8 mouse cellular contexts compared by ENCODE assay signal in the genomic region with DNA sequence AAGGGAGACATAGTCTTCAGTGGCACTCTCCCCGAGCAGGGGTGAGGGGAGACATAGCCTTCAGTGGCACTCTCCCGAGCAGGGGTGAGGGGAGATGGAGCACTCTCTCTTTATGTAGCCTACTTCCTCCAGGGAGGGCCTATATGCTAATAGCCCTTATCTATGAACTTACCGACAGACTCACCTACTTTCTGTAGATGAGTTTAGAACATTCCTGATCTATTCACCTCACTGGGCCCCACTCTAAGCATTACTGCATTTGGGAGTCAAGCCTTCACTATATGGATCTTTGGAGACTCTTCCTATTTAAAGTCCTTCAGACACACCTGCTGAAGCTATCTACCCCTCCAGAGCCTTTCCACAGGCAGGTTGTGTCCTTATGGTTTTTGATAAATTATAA. TPM values are rescaled to one million over a fixed set of nuclear protein-coding genes. Genes with fewer than 3 reads are reported as not detected.
A peak's percentile ranks its signal among the peaks of the same experiment; 100 is the strongest.
DNase-seq lines count a peak whose midpoint lies in the region; ATAC-seq and TF ChIP-seq lines count a peak whose summit lies in the region.

No protein-coding gene starts in this region.

- peak; percentile 28; the same call in 1 of the 2 replicates for ATAC-seq in kidney, embryonic 15.5 days (replicated peaks; ENCODE audit: low FRiP score)
- peak; percentile 57 for ATAC-seq in intestine, embryonic 16.5 days
- 0 out of 2 replicates have a peak, but pooled peaks have one; percentile 5 for ATAC-seq in monocyte, adult 5-6 weeks (replicated peaks; ENCODE audit: insufficient number of reproducible peaks, low FRiP score, low TSS enrichment, poor library complexity, severe bottlenecking)

- no peaks in the 10 kb centered on the region for H3K27me3 ChIP-seq in kidney, embryonic 15.5 days
- no peaks in the 10 kb centered on the region for H3K27me3 ChIP-seq in kidney, adult 2 months (replicated peaks; ENCODE audit: control insufficient read depth, insufficient read depth, low read length)
- H3K27me3 ChIP-seq in intestine, embryonic 16.5 days (replicated peaks; ENCODE audit: control insufficient read depth, insufficient read depth, low read length), result no peaks in the 10 kb centered on the region

- H3K9ac ChIP-seq in kidney, embryonic 15.5 days, result peak overlapping the region; percentile 44
- H3K9ac ChIP-seq in intestine, embryonic 16.5 days (ENCODE audit: low read depth, low read length), result peak overlapping the region; percentile 30; the same call in 1 of the 2 replicates

- H3K4me2 ChIP-seq in kidney, embryonic 15.5 days, result peak overlapping the region; percentile 57
- peak overlapping the region; percentile 53 for H3K4me2 ChIP-seq in intestine, embryonic 16.5 days (ENCODE audit: low read depth, low read length)

- H3K4me1 ChIP-seq in kidney, embryonic 15.5 days, result peaks cover 15% of the 10 kb centered on the region
- H3K4me1 ChIP-seq in kidney, adult 2 months (ENCODE audit: control insufficient read depth, insufficient read depth, low read length), result no peaks in the 10 kb centered on the region; the same call in 1 of the 2 replicates
- no peaks in the 10 kb centered on the region for H3K4me1 ChIP-seq in embryonic fibroblast, embryonic 13.5 days (ENCODE audit: control insufficient read depth, insufficient read depth, low read length)
- H3K4me1 ChIP-seq in intestine, embryonic 16.5 days (ENCODE audit: control insufficient read depth, insufficient read depth, low read length), result no peaks in the 10 kb centered on the region

- peak overlapping the region; percentile 32 for H3K4me3 ChIP-seq in kidney, embryonic 15.5 days (replicated peaks)
- no peak overlapping the region for H3K4me3 ChIP-seq in kidney, adult 2 months (ENCODE audit: insufficient read depth, low read depth, low read length)
- H3K4me3 ChIP-seq in embryonic fibroblast, embryonic 13.5 days (ENCODE audit: insufficient read depth, low read length), result 0 out of 2 replicates have a peak overlapping the region, but pooled peaks have one; percentile 15
- H3K4me3 ChIP-seq in intestine, embryonic 16.5 days (ENCODE audit: low read length), result peak overlapping the region; percentile 27

- peak overlapping the region; percentile 70; the same call in 1 of the 2 replicates for H3K27ac ChIP-seq in kidney, embryonic 15.5 days
- no peak overlapping the region for H3K27ac ChIP-seq in kidney, adult 2 months (ENCODE audit: insufficient read depth, low read depth, low read length)
- no peak overlapping the region for H3K27ac ChIP-seq in embryonic fibroblast, embryonic 13.5 days (ENCODE audit: insufficient read depth, low read length)
- H3K27ac ChIP-seq in intestine, embryonic 16.5 days (ENCODE audit: low read length), result no peak overlapping the region

- DNase-seq in kidney, adult 2 months, result no peak
- no peak for DNase-seq in frontal cortex, postnatal 25 days (ENCODE audit: low spot score in 2 of 2)
- no peak for DNase-seq in embryo, embryonic 10 days (ENCODE audit: low spot score)
- no peak for DNase-seq in right cerebral cortex, adult 2 months (ENCODE audit: low spot score in 2 of 2)

- WGBS in kidney, embryonic 15.5 days, result 48% methylated on average over 3 of the region's 3 CpGs
- 34% methylated on average over 3 of the region's 3 CpGs for WGBS in kidney, adult 2 months
- 31% methylated on average over 3 of the region's 3 CpGs for WGBS in intestine, embryonic 16.5 days

- no peak for TF ChIP-seq POLR2A in kidney, adult 2 months (IDR thresholded peaks at IDR 0.05; ENCODE audit: low read depth, low read length)
- TF ChIP-seq POLR2A in embryonic fibroblast, embryonic 13.5 days (IDR thresholded peaks at IDR 0.05; ENCODE audit: low read depth, low read length), result no peak

- no peaks in the 10 kb centered on the region for H3K9me3 ChIP-seq in kidney, embryonic 15.5 days (replicated peaks)
- no peaks in the 10 kb centered on the region for H3K9me3 ChIP-seq in intestine, embryonic 16.5 days (ENCODE audit: control insufficient read depth, low read length)

- TF ChIP-seq CTCF in kidney, adult 2 months (conservative IDR thresholded peaks at IDR 0.05; ENCODE audit: insufficient read depth, insufficient read length, low read depth, low read length), result no peak
- TF ChIP-seq CTCF in embryonic fibroblast, embryonic 13.5 days (IDR thresholded peaks at IDR 0.05; ENCODE audit: borderline replicate concordance, insufficient read depth, low read length), result no peak

- H3K36me3 ChIP-seq in kidney, embryonic 15.5 days, result no peaks in the 10 kb centered on the region
- H3K36me3 ChIP-seq in kidney, adult 2 months (ENCODE audit: control insufficient read depth, insufficient read depth, low read length), result no peaks in the 10 kb centered on the region
- no peaks in the 10 kb centered on the region for H3K36me3 ChIP-seq in intestine, embryonic 16.5 days (ENCODE audit: control insufficient read depth, insufficient read depth, low read length)

RNA-seq across cellular contexts. Expression of a gene that starts 52.1 kb away (rescaled TPM):
- 24.0 and 24.2 TPM in 2 replicates for polyA plus RNA-seq in kidney, embryonic 15.5 days (2015; fragmentation: Nextera tagmentation; extraction: Ambion mirVana)
- 88.7 and 99.9 TPM in 2 replicates for polyA plus RNA-seq in kidney, adult 2 months (2012; rRNA removed)
- 20.0 and 22.2 TPM in 2 replicates for polyA plus RNA-seq in embryonic fibroblast, embryonic 13.5 days (2011; ENCODE audit: insufficient read length, low read depth, missing spikeins)
- polyA plus RNA-seq in intestine, embryonic 16.5 days (2015; fragmentation: Nextera tagmentation; extraction: Ambion mirVana), result 4.7 and 10.1 TPM in 2 replicates
- 22.2 to 34.3 TPM (median 29.9 TPM) in 3 replicates for total RNA-seq in monocyte, adult 5-6 weeks (2017)

Comparison
In these comparisons a context has a peak if more than half of its experiments do, and no peak if none do; other contexts are left out.
1. ATAC-seq: peak in every context shown above with its lines; median percentile 57 in intestine, embryonic 16.5 days; 28 in kidney, embryonic 15.5 days; 5 in monocyte, adult 5-6 weeks.